Mouse (Mus musculus): ENCODE results near the gene 4930555G01Rik.
"Not testable (repeated sequence)": the region's sequence is repeated elsewhere in the genome, so short reads cannot be mapped to it uniquely, and the experiment has no call there.

4930555G01Rik gene

GRCm38 (mm10) chr14:5050329-5050728, at the start of gene 4930555G01Rik:
Gene 4930555G01Rik, plus strand, starts transcription at chr14:5050629.
- DNase-seq, result not testable (repeated sequence)

- DNase-seq, result not testable (repeated sequence)
Measured at GRCm38 (mm10) chr14:5015591-5015990, 34.8 kb upstream of the 4930555G01Rik start, which contains the start of gene Gm3298. Gene Gm3298, plus strand, starts transcription at chr14:5015891.

- DNase-seq, result peak; percentile 94
Measured at GRCm38 (mm10) chr14:5070611-5071490, 20.4 kb downstream of the 4930555G01Rik start, which contains the start of gene Gm8281. Gene Gm8281, plus strand, starts transcription at chr14:5071040.
